Mouse (Mus musculus): ENCODE results near the gene T2.
"Not testable (repeated sequence)": the region's sequence is repeated elsewhere in the genome, so short reads cannot be mapped to it uniquely, and the experiment has no call there.

Gene T2

DNA sequence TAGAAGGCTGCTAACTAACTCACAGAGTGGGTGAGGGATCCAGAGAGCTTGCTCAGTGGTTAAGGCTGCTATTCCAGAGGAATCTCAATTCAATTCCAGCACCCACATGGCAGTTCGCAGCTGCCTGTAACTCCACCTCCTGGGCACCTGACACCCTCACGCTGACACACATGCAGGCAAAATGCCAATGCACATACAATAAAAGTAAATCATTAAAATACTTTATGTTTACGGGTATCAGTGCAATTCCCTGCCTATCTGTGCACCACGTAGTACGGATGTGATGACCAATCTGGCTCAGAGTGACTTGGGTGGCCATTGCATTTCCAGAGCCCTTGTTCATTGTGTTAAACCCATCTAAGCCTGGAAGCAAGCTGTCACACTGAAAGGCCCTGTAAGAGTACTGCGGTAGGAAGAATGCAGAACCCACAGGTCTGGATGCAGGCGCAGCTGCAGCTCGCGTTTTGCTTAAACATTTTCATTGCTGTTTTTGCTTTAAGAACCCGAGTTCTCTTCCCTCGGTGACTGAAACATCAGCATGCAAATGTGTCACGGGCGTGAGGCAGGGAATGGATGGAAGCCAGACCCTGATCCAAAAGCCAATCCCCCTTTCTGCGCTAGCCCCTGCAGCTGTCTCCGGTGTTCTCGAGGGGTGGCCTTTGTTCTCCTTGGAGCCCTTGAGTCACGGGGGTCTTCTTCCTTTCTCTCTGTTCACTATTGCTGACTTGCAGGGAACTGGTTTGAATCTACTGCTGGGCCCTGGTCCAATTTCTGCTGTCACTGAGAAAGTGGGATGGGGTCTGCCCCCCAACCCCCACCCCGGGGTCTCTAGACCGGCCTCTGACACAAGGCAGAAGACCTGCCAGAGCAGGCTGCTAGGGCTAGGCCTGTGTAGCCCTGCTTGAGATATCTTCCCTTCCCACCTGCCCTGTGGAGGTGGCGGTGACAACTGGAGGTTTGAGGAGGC is 12.0 kb downstream of the T2 start:
- DNase-seq, result peak; percentile 27 to 38

DNA sequence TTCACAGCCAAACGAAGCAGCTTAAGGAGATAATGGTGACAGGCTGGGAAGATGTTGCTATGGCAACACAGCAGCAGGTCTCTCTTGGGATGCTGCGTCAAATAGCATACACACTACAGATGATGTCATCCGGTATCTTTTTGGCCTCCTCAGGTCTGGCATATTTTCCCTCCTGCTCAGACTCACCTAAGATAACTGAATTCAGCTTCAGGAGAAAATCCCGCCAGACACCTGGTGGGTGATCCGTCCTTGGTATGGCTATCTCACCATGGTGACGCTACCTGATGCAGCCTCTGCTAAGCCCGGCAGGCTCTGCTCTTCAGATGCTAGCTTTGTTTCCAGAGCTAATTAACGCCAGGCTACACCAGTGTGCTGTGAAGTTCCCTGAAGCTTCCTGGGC is 12.8 kb downstream of the T2 start:
- peak; percentile 54 to 59 for DNase-seq

DNA sequence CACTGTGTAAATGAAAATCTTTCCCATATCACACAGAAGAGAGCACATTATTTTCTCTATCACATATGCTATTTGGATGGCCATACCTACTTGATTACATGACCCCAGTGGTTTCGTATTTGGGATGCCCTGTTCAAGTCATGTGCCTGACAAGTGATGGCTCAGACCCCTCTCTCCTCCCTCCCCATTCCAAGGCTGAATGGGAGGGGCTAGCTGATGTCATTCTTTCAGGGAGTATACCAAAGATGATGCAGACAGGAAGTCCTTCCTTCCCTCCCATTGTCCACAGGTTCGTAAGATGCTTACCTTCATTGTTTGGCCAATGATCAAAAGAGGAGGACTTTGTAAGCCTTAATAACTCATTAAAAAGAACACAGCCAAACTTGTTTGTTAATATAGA is 13.4 kb downstream of the T2 start:
- DNase-seq, result no peak

DNA sequence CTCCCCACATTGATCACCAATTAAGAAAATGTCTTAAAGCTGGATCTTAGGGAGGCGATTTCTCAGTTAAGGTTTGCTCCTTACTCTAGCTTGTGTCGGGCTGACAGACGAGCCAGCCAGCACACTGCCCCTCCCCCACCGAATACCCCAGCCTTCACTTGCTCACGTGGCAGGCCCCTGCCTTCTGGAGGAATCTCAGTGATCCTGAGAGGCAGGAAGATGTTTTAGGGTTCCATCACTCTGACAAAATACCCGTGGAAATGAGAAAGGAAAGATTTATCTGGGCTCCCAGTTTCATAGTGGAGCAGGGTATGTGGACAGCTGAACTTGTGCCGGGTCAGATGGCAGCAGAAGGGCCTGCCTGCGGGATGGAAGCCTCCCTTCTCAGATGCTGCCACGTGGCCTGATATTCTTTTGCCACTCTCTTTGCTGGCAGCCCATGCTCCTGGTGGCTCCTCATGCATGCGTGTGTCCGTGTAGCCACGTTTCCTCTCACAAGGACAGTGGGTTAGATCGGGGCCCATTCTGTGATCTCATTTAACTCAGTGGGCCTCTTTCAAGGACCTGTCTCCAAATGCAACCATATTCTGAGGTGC is 14.9 kb downstream of the T2 start:
- DNase-seq, result peak in 1 of 2 experiments; percentile 28

DNA sequence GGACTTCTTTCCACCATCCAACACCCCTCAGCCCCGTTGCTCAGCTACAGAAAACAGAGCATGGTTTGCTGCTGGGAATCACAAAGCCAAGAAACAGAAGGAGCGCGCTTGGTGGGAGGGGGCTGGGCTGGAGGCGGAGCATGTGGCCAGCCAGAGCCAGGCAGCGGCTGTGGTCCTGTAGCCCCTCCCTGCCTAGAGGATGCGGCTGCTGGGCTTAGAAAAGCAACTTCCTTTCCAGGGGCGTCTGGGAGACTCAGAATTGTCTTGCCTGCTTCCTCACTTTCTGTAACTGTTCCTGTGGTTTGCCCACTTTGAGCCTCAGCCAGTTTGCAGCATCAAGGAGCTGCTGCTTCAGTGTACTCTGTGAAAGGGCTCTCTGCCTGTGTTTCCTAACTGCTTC is 16.0 kb downstream of the T2 start:
- DNase-seq, result peak; percentile 57 to 68

DNA sequence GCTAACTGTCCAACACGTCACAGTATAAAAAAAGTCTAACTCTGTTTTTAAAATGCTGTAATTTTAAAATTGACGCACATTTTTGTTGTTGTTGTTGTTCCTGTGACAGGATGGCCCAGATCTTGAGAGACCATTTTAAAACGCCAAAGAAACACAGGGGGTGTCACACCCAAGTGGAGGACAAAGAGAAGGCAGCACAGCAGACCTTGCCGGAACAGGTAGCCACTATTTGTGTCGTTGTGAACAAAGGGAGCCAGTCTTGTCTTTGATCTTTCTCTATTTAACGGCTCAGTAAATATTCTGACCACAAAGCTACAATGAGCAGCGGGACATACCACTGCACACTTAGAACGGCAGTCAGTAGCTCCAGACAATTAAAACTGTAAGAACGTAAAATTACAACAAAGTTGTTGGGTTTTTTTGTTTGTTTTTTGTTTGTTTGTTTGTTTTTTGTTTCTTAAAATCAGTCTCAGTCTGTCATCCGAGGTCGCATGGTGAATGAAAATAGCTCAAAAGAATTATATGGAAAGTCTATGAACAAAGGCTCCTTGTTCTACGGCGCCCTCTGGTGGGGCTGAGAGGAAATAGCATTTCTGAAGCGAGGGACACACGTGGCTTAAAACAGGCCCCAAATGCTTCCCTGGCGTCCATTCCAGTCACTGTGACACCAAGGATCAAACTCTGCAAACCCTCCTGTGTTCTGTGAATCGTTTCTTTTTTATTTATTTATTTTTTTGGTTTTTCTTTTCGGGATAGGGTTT is 16.7 kb downstream of the T2 start:
- DNase-seq, result peak; percentile 84 to 89

DNA sequence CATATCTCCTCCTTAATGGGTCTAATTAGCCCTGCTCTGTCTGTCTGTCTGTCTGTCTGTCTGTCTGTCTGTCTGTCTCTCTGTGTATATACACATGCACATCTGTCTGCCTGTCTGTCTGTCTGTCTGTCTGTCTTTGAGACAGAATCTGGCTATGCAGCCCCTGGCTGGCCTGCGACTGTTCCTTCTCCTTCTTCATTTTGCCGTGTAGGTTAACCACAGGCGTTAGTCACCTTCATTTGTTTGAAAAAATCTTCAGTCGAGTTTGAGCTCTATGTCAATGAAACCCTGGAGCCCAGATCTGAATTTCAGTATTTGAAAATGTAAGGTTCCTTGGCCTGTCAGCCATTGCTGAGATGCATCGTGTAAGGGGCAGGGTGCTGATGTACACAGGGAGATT is 21.5 kb downstream of the T2 start:
- DNase-seq, result no peak

DNA sequence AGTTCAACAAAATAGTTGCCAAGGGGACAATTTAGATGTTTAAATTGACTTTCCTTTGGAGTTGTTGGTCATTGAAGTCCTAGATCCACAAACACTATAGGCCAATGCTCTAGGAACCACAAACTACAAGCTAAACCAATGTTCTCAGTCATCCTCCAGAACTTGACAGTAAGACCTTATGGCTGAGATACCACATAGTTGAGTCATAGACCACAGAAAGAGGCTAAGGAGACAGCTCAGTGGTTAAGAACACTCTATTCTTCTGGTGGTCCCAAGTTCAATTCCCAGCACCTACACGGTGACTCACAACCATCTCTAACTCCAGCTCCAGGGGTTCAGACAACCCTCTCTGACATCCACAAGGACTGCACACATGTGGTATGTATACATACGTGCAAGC is 29.6 kb downstream of the T2 start:
- no peak for DNase-seq

DNA sequence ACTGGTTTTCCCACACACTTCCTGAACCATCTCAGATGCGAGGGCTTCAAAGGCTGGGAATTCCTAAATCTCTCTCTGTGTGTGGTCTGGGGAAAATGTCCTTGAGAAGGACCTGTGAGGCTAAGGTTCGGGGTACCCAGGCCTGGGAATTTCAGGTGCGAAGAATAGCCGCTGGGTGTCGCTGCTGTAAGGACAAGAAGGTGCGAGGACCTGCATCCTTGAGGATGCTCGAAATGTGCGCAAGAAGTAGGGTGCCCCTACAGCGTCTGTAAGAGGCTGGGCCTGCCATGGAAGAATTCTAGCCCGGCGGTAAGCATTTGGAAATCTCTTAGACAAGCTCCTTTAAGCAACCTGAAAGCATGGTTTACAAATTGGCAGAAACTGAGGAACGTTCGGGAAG is 32.7 kb downstream of the T2 start:
- DNase-seq, result peak; percentile 56 to 76

DNA sequence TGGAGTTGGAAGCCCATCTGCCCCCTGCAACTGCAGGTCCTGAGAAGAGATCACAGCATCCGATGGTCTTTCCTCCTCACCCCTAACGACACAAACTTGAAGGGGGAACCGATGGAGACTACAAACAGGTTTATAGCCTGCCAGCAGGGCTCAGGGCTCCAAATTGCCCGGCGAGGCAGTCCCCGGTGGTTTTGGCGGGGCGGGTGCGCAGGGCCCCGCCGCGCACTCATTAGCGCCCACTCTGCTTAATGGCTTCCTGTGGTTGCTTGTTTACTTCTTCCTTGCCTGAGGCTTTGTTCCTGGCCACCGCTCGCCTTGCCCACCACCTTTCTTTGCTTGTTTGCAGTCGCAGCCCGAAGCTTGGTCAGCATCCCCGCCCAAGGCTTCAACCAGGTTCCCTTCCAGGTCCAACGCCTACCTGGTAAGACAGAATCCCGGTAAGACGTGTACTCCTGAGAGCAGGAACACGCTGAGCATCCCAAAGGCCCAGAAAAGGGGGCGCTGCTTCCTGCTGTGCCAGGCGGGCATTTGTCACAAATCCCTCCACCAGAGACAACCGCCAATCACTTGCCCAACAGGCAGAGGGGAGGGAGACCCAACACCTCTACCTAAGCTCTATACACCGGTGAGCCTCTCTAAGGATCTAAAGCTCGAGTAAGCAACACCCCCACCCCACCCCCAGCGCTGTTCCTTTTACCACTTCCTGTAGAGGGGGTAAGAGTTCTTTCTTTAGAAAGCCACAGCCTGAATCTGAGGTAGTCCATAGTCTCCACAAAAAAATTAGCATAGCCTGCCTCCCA is 33.4 kb downstream of the T2 start:
- no peak for DNase-seq

DNA sequence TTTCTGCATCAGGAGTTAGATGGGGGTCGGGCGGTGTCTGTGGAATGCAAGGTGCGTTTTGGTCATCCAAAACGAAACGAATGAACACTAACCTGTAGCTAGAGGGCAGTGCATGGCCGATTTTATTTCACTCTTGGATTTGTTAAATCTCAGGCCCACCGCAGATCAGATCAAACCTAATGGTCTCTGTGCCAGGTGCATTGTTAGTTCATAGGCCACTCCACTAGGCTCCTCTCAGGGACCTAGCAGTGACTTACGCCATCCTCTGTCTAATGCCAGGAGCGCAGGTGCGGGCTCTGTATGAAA is 34.0 kb downstream of the T2 start:
- DNase-seq, result no peak

DNA sequence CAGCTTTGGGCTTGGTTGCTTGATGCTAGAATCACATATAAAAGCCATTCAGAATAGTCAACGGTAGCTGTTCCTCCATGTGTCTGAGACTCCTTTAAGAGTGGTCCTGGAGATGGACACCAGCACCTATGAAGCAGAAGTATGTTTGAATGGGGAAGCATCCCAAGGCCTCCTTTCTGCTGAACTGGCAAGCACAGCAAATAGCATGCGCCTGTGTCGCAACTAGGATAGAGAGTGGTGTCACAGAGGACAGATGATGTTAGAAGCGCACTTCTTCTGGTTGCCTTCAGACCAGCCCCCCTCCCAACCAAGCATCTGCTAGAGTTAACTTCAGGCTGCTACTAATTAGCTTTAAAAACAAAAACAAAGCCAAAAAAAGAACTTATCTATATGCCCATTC is 34.7 kb downstream of the T2 start:
- DNase-seq, result no peak

DNA sequence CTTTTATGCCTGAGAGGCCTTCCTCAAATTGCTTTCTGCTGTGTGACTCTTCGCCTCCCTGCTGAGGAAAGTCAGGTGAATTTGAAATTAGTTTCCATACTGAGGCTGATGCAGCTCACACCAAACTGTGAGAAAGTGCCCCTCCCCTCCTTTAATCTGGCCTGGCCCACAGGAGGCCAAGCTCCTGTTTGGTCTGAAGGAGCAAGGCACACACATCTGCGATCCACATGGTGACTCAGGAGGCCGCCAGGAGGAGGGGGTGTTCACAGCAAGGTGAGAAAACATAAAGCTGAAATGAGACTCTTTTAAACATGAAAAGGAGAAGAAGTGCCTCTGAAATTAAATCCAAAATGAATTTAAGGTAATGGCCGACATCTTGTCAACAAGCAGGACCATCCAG is 40.6 kb downstream of the T2 start:
- DNase-seq, result no peak

DNA sequence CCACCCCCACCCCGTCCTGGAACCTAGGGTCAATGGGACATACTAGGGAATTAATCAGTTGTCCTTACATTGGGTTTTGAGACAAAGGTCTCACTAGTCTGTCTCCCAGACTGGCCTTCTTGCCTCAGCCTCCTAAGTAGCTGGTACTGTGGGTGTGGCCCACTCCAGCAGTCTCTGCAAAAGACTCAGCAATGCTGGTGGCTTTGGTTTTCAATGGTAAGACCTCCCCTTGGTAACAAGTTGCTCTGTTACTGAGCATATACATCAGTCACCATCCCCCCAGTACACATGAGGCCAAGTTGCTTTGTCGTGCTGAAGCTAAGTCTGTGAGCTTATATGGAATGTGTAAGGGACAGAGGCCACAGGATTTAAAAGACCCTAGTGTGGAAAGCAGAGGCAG is 42.2 kb downstream of the T2 start:
- no peak for DNase-seq

DNA sequence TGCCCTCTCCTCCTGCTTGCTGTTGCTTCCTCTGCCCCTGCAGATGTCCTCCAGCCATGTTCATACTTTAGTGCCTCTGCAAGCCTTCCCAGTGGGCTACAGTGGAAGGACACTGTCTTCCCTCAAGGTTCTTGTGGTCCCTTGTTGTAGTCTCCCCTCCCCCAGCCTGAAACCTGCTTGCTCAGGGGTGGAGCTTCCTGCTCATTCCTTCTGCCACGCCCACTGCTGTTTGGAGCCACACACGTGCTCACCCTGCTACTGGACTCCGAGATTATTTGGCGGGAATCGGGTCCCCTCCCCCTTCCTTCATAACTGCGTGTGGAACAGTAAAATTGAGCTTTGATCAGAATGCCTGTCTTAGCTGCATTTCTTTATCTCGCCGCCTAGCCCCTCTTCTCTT is 48.1 kb downstream of the T2 start:
- DNase-seq, result not testable (repeated sequence)

DNA sequence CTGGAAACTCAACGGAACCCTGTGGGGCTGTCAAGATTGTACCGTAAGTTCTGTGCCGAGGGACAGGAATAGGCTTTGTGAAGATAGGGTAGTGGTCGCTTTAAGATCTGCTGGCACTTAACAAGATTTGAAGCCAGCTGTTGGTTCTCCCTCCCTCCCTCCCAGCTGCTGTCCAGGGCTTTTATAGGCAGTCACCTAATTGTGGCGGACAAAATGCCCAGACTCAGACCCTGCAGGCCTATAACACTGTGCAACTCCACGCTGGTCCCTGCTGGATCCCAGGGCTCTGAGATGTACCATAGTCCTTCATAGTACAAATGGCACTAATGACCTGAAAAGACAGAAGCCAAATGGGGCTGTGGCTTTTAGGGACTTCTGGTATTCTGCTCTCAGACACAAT is 50.5 kb downstream of the T2 start:
- no peak for DNase-seq

DNA sequence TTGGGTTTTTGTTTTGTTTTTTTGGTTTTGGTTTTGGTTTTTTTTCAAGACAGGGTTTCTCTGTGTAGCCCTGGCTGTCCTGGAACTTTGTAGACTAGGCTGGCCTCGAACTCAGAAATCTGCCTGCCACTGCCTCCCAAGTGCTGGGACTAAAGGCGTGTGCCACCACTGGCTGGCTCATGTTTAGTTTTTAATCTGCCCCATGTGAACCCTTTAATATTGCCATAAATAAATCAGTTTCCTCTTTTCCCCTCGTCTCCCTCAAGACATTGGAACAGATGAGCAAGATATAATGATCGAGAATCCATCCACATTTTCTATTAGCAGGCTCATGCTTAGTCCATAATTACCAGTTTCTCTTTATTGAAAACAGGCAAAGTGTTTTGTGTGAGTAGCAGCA is 52.2 kb downstream of the T2 start:
- not testable (repeated sequence) for DNase-seq

DNA sequence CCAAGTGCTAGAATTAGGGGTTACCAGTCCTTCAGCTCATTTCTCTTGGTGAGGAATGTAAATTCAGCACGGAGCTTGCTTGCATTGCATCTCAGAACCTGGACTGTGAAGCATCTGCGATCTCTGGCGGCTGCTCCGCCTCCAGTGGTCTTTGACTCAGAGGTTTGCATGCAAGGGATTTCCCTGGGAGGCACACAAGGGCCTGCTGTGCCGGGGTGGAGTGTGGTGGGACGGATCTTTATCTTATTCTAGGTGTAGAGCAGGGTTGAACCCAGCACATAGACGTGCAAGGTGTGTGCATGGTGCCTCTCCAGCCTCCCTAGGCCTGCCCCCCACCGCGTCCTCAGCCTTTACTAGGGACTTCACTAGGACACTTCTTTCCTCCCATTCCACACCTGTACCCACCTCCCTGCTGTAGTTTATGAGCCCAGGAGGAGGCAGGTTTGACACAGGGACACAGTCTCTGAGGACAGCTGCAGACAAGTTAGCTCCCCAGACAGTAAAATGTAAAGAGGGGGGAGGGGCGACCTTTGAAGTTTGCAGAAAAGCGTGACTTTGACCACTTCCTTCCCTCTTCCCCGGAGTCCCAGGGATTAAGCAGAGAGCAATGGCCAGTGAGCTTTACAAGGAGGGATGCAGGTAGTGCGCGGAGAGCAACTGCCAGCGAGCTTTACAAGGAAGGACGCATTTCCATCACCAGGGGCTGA is 53.0 kb downstream of the T2 start:
- no peak for DNase-seq

DNA sequence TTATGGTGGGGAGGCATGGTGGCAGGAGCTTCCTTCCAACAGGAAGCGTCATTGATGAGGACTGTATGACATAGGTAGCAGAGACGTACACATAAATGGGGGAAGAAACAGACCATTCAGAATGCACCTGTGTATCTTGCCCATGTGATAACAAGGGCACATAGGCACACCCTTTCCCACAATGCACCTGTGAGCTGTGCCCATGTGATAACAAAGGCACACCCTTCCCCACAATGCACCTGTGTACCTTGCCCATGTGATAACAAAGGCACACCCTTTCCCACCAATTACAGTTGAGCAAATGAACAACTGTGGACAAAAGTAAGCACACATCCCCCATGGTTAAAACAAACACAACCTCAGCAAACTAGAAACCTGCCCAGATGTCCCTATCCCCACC is 54.5 kb downstream of the T2 start:
- DNase-seq, result no peak

DNA sequence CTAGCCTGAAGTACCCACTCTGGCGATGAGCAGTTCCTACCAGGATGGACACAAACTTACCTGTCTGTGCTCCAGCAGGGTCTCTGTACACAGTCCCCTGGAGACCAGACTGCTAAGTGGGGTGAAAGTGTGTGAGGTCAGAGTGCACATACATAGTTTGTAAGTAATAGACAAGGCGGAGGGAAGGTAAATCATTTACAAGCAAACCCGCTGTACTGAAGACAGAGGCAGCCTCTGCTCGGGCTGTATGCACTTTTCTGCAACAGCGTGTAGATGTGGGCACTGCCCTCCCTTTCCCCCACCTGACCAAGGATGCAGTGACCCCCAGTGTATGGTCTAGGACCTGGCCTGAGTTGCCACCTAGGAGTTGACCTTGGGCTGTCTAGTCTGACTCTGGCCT is 57.9 kb downstream of the T2 start:
- no peak for DNase-seq

DNA sequence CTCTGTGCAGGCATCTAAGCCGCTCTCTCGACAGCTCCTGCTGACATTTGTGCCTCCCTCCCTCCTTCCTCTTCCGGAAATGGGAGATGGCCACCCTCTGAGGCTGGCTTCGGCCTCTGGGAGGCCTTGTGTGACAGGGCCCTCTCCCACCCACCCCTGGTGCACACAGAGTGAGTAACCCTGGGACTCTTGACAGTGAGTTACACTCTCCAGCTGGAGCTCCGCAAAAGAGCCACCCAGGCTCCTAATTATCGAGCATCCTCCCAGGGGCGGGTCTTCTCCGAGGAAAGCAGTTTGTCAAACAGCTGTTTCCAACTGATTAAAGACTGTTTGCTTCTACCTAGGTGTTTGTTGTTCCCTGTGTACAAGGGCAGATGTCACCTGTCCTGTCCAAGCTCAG is 59.7 kb downstream of the T2 start:
- DNase-seq, result no peak

DNA sequence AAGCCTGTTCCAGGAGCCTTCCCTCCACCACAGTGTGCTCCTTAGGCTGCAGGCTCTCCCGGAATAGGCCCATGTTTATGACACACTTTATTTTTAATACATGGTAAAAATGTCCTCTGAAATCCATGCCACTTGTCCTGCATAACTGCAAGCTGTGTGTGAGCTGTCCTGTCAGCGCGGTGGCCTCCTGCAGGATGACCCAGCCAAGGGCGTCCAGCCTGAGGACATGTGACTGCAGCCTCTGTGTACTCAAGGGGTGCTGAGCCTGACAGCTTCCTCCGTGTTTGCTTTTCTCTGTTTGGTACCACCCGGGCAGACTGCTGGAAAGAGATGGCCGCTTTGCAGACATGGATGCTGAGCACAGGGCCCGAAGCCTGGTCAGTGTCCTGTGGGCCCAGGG is 61.1 kb downstream of the T2 start:
- DNase-seq, result no peak

Data from cerebellum, postnatal 25 days (tissue).